Mouse (Mus musculus) heart, embryonic 15.5 days (tissue): ENCODE measurements around the gene Stx8. TPM values are rescaled to one million over a fixed set of nuclear protein-coding genes. Genes with fewer than 3 reads are reported as not detected.

ENCODE experiments used
- ATAC-seq: fragments of 200-750 bp; cut with Nextera tagmentation; replicated peaks from 2 replicates; pipeline ENCODE4 v1.8.0; 2017; ENCODE audit warnings: low read depth, moderate TSS enrichment; ENCODE audit not compliant: insufficient number of reproducible peaks, insufficient read depth, low FRiP score
- H3K27ac ChIP-seq: fragments of 300-500 bp; sonication (generic); 2 replicates; pipeline ENCODE4 v1.5.1; 2015; ENCODE audit warnings: mild to moderate bottlenecking, inconsistent platforms
- H3K27me3 ChIP-seq: fragments of 300-500 bp; sonication (generic); 2 replicates; pipeline ENCODE4 v1.6.1; 2015; ENCODE audit warnings: inconsistent platforms
- H3K36me3 ChIP-seq: fragments of 300-500 bp; sonication (generic); 2 replicates; pipeline ENCODE4 v1.6.1; 2015; ENCODE audit warnings: mild to moderate bottlenecking, inconsistent platforms
- H3K4me1 ChIP-seq: fragments of 300-500 bp; sonication (generic); replicated peaks from 2 replicates; pipeline ENCODE4 v1.6.1; 2015; ENCODE audit warnings: inconsistent platforms
- H3K4me2 ChIP-seq: fragments of 300-500 bp; sonication (generic); 2 replicates; pipeline ENCODE4 v1.6.1; 2015; ENCODE audit warnings: inconsistent platforms, mild to moderate bottlenecking, moderate library complexity
- H3K4me3 ChIP-seq: fragments of 300-500 bp; sonication (generic); 2 replicates; pipeline ENCODE4 v1.5.1; 2015; ENCODE audit warnings: mild to moderate bottlenecking, inconsistent platforms
- H3K9ac ChIP-seq: fragments of 300-500 bp; sonication (generic); 2 replicates; pipeline ENCODE4 v1.6.1; 2015; ENCODE audit warnings: mild to moderate bottlenecking, inconsistent platforms
- H3K9me3 ChIP-seq: fragments of 300-500 bp; sonication (generic); replicated peaks from 2 replicates; pipeline ENCODE4 v1.6.1; 2016; ENCODE audit warnings: inconsistent platforms
- WGBS: fragments of 180-500 bp; shearing (Covaris S2); methylation state at CpG from one replicate; pipeline ENCODE4 v1.1.7; 2015; ENCODE audit warnings: mixed read lengths; 5-methylcytosine and 5-hydroxymethylcytosine counted together
- polyA plus RNA-seq: library from polyadenylated mRNA; unstranded; fragments of >200 nt; fragmentation: Nextera tagmentation; extraction: Ambion mirVana; gene quantifications from 2 replicates; pipeline ENCODE4 v1.2.1, GENCODE M21; 2015

Stx8 gene
- polyA plus RNA-seq, 1 experiment from 2014 or later = 61.7 TPM

GRCm38 (mm10) chr11:68188695-68189201 lies 222.8 kb downstream of the Stx8 start:
- H3K4me1 ChIP-seq = peaks cover 18% of the 10 kb centered on the region
- no peaks in the 10 kb centered on the region for H3K27me3 ChIP-seq
- H3K9me3 ChIP-seq = no peaks in the 10 kb centered on the region
- H3K36me3 ChIP-seq = no peaks in the 10 kb centered on the region
- peak; percentile 68; the same call in 1 of the 2 replicates for ATAC-seq
- H3K4me3 ChIP-seq = no peak overlapping the region
- H3K27ac ChIP-seq = peak overlapping the region; percentile 78
- no peak overlapping the region for H3K9ac ChIP-seq
- WGBS = 63% methylated on average over 12 of the region's 12 CpGs
- no peak overlapping the region for H3K4me2 ChIP-seq

- no peaks in the 10 kb centered on the region for H3K9me3 ChIP-seq
- H3K9ac ChIP-seq = no peak overlapping the region
- 77% methylated on average over 5 of the region's 5 CpGs for WGBS
Observed at GRCm38 (mm10) chr11:68190849-68191248, 224.9 kb downstream of the Stx8 start.

GRCm38 (mm10) chr11:68195168-68195567 lies 229.2 kb downstream of the Stx8 start:
- Histone ChIP-seq H3K4me2 (no peak overlapping the region), H3K27ac (no peak overlapping the region), H3K36me3 (no peaks in the 10 kb centered on the region), H3K4me1 (peaks cover 50% of the 10 kb centered on the region), H3K27me3 (no peaks in the 10 kb centered on the region), H3K9me3 (no peaks in the 10 kb centered on the region), H3K9ac (no peak overlapping the region), H3K4me3 (no peak overlapping the region)
- no peak for ATAC-seq
- WGBS = 37% methylated on average over 6 of the region's 6 CpGs

More at GRCm38 (mm10) chr11:68190849-68191248, 224.9 kb downstream of the Stx8 start:
- Histone ChIP-seq H3K27ac (no peak overlapping the region), H3K4me3 (no peak overlapping the region), H3K36me3 (no peaks in the 10 kb centered on the region), H3K27me3 (no peaks in the 10 kb centered on the region), H3K4me1 (peaks cover 36% of the 10 kb centered on the region), H3K4me2 (no peak overlapping the region)
- no peak for ATAC-seq

GRCm38 (mm10) chr11:68195693-68196176 lies 229.7 kb downstream of the Stx8 start:
- peak; percentile 11; the same call in 1 of the 2 replicates for ATAC-seq
- Histone ChIP-seq H3K9me3 (no peaks in the 10 kb centered on the region), H3K27ac (peak overlapping the region; percentile 22), H3K27me3 (no peaks in the 10 kb centered on the region), H3K4me1 (peaks cover 53% of the 10 kb centered on the region), H3K4me3 (no peak overlapping the region), H3K36me3 (no peaks in the 10 kb centered on the region), H3K4me2 (no peak overlapping the region), H3K9ac (no peak overlapping the region)
- 57% methylated on average over 10 of the region's 10 CpGs for WGBS

- H3K4me1 ChIP-seq = peaks cover 53% of the 10 kb centered on the region
- H3K4me3 ChIP-seq = no peak overlapping the region
- 0 out of 2 replicates have a peak, but pooled peaks have one; percentile 19 for ATAC-seq
- no peak overlapping the region for H3K9ac ChIP-seq
- no peak overlapping the region for H3K27ac ChIP-seq
- H3K9me3 ChIP-seq = no peaks in the 10 kb centered on the region
- WGBS = 47% methylated on average over 6 of the region's 6 CpGs
- H3K36me3 ChIP-seq = no peaks in the 10 kb centered on the region
- H3K4me2 ChIP-seq = no peak overlapping the region
- no peaks in the 10 kb centered on the region for H3K27me3 ChIP-seq
Observed at GRCm38 (mm10) chr11:68196566-68196965, 230.6 kb downstream of the Stx8 start.

- no peak for ATAC-seq
- H3K9me3 ChIP-seq = no peaks in the 10 kb centered on the region
- no peak overlapping the region for H3K27ac ChIP-seq
- H3K4me1 ChIP-seq = peaks cover 58% of the 10 kb centered on the region
- H3K9ac ChIP-seq = no peak overlapping the region
- WGBS = 89% methylated on average over 11 of the region's 11 CpGs
- no peak overlapping the region for H3K4me2 ChIP-seq
- no peak overlapping the region for H3K4me3 ChIP-seq
- no peaks in the 10 kb centered on the region for H3K27me3 ChIP-seq
- H3K36me3 ChIP-seq = no peaks in the 10 kb centered on the region
Observed at GRCm38 (mm10) chr11:68197471-68197870, 231.5 kb downstream of the Stx8 start.

- Histone ChIP-seq H3K9me3 (no peaks in the 10 kb centered on the region), H3K4me1 (peaks cover 56% of the 10 kb centered on the region), H3K4me3 (no peak overlapping the region), H3K27me3 (no peaks in the 10 kb centered on the region), H3K36me3 (no peaks in the 10 kb centered on the region), H3K27ac (no peak overlapping the region), H3K9ac (no peak overlapping the region), H3K4me2 (no peak overlapping the region)
- no peak for ATAC-seq
- WGBS = 73% methylated on average over 10 of the region's 10 CpGs
Observed at GRCm38 (mm10) chr11:68198696-68199095, 232.7 kb downstream of the Stx8 start.

- Histone ChIP-seq H3K27me3 (no peaks in the 10 kb centered on the region), H3K36me3 (no peaks in the 10 kb centered on the region), H3K4me3 (no peak overlapping the region), H3K4me2 (no peak overlapping the region), H3K9me3 (no peaks in the 10 kb centered on the region), H3K9ac (no peak overlapping the region), H3K27ac (no peak overlapping the region), H3K4me1 (peaks cover 56% of the 10 kb centered on the region)
- 68% methylated on average over 8 of the region's 8 CpGs for WGBS
- no peak for ATAC-seq
Observed at GRCm38 (mm10) chr11:68199103-68199502, 233.1 kb downstream of the Stx8 start.

- H3K9ac ChIP-seq = no peak overlapping the region
- ATAC-seq = no peak
- H3K4me3 ChIP-seq = no peak overlapping the region
- peaks cover 54% of the 10 kb centered on the region for H3K4me1 ChIP-seq
- no peak overlapping the region for H3K4me2 ChIP-seq
- no peaks in the 10 kb centered on the region for H3K27me3 ChIP-seq
- peak overlapping the region; percentile 29; the same call in 1 of the 2 replicates for H3K27ac ChIP-seq
- WGBS = 44% methylated on average over 10 of the region's 10 CpGs
- no peaks in the 10 kb centered on the region for H3K9me3 ChIP-seq
- H3K36me3 ChIP-seq = no peaks in the 10 kb centered on the region
Observed at GRCm38 (mm10) chr11:68199801-68200423, 233.9 kb downstream of the Stx8 start.

- Histone ChIP-seq H3K36me3 (no peaks in the 10 kb centered on the region), H3K4me3 (no peak overlapping the region), H3K4me2 (no peak overlapping the region), H3K27me3 (no peaks in the 10 kb centered on the region), H3K9me3 (no peaks in the 10 kb centered on the region), H3K9ac (no peak overlapping the region), H3K27ac (peak overlapping the region; percentile 29; the same call in 1 of the 2 replicates), H3K4me1 (peaks cover 48% of the 10 kb centered on the region)
- ATAC-seq = no peak
- WGBS = 87% methylated on average over 4 of the region's 4 CpGs
Observed at GRCm38 (mm10) chr11:68200500-68200899, 234.5 kb downstream of the Stx8 start.

GRCm38 (mm10) chr11:68201063-68201462 lies 235.1 kb downstream of the Stx8 start:
- Histone ChIP-seq H3K4me2 (no peak overlapping the region), H3K4me3 (no peak overlapping the region), H3K36me3 (no peaks in the 10 kb centered on the region), H3K9ac (no peak overlapping the region), H3K4me1 (peaks cover 42% of the 10 kb centered on the region), H3K27me3 (no peaks in the 10 kb centered on the region), H3K9me3 (no peaks in the 10 kb centered on the region), H3K27ac (no peak overlapping the region)
- 61% methylated on average over 1 of the region's 1 CpGs for WGBS
- no peak for ATAC-seq
